In the genomic region with DNA sequence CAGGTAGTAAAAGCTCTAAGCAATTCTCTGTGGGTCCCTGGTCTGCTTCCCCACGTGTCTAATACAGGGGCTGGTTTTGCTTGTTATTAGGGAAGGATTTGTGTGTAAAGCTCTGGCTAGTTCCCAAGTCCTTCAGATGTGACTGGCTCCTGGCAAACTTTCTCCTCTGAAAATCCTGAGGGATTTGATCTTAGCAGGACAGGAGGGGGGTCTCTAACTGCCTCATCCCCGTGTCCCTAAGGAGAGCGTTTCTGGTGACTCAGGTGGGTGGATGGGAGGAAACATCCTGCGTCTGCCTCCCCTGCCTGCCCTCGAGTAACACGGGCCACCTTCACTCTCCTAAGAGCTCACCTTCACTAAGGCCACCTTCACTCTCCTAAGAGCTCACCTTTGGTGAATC, we compare ENCODE assay signal across 15 mouse cellular contexts.
DNase-seq lines count a peak whose midpoint lies in the region.
"Had no signal": no experiment of that assay in that cellular context is flagged by ENCODE, and none has a peak within 500 bp of the region (broad histone marks: within the 10 kb centered on the region; RNA-seq: fewer than 3 reads in every experiment).

No protein-coding gene starts in this region.

- DNase-seq in cerebellum, adult 9-11 months: peak; percentile 39
- no peak for DNase-seq in cerebellum, adult 11 months
- DNase-seq in kidney, adult 11 months: peak; percentile 67
- no peak for DNase-seq in kidney, postnatal 4 days
- peak; percentile 28 for DNase-seq in adipocyte (ENCODE audit: low spot score)
- DNase-seq in kidney, postnatal 25 days: peak; percentile 45 to 55
- no peak for DNase-seq in right cerebral cortex, adult 2 months (ENCODE audit: low spot score in 2 of 2)
- DNase-seq: adrenal gland, postnatal 14 days; cerebellum, adult 2 months; cerebellum, postnatal 36 days; gastrocnemius, postnatal 14 days; heart, postnatal 4 days; retina, postnatal 1 day; spleen, adult 18-20 months; thymus, postnatal 14 days had no signal

Comparison
In these comparisons a context has a peak if more than half of its experiments do, and no peak if none do; other contexts are left out.
1. DNase-seq: peak in cerebellum, adult 9-11 months (single experiment), kidney, adult 11 months (single experiment), adipocyte (single experiment) and kidney, postnatal 25 days (2 of 2); none in cerebellum, adult 11 months (single experiment), kidney, postnatal 4 days (0 of 2) and right cerebral cortex, adult 2 months (0 of 2).